Mouse (Mus musculus) lung, postnatal 10 days (tissue): ENCODE results near the gene Rims1.

Source experiments
- DNase-seq: peaks from one replicate; pipeline ENCODE4 v3.0.0; 2021

Gene Rims1

DNA sequence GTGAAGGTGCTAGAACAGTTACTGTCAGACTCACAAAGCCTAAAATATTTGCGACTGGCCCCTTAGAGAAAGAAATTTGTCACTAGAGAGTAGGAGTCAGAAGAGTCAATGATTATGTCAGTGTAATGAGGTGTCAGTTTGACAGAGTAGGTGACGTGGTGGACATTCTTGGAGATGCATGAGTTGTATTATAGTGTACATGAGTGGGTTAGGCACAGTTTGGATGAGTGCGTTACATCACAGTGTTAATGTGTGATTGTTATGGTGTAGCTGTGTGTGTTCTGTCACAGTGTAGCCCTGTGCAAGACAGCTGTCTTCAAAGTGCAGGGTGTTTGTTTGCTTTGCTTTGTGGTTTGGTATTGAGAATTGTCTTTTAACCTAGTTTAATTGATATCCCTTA lies 226.3 kb downstream of the Rims1 start:
- peak; percentile 24 for DNase-seq

DNA sequence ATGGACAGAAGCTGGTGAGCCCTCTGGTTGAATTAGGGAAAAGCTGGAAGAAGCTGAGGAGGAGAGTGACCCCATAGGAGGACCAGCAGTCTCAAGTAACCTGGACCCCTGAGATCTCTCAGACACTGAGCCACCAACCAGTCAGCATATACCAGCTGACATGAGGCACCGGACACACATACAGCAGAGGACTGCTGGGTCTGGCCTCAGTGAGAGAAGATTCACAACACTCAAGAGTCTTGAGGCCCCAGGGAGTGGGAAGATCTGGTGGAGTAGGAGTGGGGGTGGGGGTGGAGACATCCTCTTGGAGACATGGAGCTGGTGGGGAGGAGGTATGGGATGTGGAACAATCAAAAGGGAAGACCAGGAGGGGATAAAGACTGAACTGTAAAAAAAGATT lies 233.1 kb downstream of the Rims1 start:
- DNase-seq = no peak

DNA sequence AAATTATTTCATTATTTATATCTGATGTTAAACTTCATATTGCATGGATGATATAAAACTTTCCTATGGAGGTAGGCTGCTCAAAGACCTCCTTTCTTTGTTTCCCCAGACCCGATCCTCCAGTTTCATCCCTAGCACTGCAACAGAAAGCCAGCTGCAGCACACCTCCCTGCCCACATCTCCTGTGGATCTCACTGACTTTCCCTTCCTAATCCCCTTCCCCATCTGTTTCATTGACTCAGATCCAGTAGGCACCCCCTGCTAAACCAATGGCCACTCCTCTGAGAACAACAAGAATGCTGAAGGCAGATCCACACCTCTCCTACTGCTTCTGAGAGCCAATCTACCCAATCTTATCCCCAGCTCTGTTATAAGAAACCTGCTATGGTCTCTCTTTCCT lies 259.5 kb downstream of the Rims1 start:
- DNase-seq = no peak

DNA sequence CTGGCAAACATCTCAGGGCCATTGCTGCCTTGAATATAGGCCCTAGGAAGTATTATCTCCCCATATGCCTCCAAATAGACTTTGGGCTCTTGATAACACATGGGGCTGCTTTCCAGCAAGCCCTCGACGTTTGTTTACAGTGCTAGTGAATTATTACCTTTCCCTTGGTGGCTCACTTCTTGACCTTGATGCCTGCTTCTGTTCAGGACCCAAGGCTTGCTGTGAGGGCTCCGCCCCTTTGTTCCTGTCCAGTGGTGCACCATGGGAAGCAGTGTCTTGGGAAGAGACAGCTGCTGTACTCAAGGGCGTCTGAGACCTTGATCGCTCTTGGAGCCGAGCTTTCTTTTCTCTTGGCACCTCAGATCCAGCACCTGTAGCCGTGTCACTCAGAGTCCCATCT lies 267.7 kb downstream of the Rims1 start:
- DNase-seq = no peak

DNA sequence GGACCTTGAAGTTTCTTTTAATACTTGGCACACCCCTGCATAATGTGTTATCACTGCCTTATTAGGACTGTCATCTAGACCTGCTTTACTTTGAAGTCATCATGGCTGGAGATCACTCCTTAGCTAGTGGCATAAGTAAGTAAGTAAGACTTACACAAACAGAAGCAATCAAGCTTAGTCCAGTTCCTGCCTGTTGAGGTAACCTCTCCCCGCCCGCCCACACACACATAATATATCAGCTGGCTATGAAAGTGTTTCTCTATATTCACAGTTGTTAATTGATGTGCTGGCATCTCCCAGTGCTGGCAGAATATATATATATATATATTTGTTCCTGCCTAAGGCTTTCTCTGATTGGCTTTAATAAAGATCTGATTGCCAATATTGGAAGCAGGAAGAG lies 269.0 kb downstream of the Rims1 start:
- no peak for DNase-seq

DNA sequence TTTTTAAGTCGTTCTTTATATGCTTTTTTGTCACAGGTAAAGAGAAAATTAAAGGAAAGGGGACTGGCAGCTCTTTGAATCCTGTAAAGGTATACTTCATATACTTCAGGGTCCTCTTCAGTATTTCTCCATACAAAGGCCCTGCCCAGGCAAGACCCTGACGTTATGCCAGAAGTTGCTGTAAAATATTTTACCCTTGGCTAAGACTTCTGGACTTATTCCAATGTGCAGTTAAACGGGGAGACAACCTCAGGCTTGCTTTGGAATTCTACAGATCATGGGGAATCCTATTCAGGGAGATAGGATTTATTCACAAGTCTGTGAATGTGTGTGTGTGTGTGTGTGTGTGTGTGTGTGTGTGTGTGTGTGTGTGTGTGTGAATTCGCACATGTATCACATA lies 270.7 kb downstream of the Rims1 start:
- DNase-seq = no peak

DNA sequence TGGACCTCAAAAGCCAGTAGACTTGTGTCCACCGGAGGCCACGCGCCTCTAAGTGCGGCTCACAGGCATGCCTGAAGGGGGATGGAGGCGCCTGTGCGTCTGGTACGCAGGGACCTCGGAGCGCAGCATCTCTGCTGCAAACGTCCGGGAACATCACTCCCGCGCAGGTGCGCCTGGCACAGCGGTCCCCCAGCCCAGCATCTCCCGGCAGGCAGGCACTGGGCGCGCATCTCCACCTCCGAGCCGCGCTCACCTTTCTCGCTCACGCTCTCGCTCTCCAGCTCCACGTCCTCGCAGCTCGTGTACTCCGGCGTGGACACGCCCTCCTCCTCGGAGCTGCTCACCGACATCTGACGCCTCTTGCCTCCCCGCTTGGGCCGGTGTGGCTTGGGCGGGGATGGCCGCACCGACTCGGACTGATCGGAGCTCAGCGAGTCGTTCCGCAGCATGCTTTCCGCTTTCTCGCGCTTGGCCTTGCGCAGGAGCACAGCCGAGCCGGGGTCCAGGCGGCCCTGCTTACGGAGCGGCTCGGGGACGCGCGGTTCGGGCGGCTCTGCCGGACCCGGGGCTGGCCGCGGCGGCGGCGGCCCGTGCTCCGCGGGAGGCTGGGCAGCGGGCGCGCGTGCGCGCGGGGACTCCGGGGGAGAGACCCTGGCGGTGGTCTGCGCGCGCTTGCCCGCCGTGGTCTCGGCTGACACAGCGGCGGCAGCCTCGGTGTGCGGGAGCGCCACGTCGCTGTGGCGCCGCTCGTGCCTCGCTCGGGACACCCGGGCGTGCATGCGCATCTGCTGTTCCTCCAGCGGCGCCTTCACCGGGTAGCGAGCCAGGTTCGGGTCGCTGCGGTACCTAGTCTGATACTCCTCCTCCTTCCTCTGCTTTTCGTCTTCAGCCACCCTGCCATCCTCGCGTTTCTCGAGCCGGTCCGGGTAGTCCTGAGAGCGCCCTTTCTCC lies 272.4 kb downstream of the Rims1 start:
- DNase-seq = peak; percentile 8

DNA sequence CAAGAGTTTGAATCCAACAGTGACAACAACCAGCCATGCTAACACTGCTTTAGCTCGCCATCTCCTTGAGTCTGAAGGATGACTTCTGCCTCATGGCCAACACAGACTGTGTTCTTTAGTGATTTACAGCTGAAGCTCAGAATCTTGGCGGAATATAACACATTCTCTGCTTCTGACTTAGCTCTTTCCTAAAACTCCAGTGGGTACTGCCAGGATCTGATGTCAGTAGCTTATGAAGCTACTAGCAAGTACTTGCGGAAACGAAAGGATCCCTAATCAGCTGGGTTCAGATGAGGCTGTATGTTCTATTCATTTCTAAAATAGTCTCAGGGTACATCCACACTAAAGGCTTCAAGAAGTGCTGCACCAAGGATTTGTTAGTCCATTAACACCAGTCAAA lies 290.7 kb downstream of the Rims1 start:
- DNase-seq = no peak

DNA sequence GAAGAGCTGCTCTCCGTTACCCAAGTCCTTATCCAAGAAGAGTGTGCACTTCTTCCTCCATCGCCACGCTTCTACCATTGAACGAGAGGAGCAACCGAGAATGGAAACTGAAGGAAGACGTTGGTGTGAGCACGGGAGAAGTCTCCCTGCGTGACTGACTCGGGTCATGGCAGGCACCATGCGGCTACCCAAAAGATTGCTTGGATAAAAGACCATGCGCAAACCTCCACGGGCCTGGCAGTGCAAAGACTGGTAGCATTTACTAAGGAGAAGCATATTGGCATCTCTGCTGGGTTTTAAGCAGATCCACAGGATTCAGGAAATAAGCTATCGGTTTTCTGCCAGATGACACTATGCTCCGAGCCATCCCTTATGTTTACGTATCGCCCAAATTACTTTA lies 293.4 kb downstream of the Rims1 start:
- no peak for DNase-seq

DNA sequence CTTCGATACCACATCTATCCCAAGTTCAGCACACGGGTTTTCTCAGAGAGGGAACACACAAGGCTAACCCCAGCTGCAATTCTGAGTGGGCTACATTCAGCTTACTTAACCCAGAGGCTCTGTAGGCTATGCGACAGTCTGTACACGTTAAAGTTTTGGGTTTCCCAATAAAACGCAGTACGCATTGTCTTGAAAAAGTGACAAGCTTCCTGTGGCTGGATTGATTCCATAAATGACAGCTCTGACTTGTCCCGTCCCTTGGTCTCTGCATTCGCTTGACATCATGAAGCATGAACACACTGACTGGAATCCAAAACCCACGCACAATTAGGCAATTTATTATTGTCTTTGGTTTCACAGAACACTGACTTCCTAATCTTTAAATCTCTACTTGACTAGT lies 294.2 kb downstream of the Rims1 start:
- no peak for DNase-seq

DNA sequence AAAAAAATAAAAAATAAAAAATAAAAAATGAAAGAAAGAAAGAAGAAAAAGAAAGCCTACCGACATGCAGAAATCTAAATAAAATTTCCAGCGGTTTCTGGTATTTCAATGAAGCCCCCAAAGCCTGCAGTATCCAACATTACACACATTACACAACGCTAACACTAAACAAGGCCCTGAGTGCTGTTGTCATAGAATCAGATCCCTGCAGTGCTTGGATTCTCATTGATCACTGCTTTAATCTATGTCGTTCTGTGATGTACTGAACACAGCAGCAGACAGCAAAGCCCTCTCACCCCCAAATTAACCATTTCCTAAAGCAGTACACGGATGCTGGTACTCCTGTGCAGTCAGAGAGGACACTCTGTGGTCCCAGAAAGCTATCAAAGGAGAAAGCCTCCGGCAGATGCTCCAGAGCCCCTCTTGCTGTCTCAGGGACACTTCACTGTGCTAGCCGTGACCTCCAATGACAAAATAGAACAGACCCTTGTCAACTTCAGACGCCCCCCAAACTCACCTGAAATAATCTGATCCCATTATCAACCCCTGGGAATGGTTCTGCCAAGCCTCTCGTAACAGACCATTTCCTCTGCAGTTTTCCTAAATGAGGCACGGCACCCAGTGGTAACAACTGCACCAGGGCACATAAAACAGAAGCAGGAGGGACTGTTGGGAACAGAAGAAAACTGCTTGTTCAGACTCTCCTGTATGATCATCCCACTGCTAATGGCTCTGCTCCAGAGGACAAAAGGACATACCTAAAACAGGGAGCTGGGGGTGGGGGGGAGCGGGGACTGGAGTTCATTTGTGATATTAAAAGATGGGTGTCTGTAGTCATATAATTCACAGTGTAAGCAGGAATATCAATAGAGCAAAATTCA lies 296.8 kb downstream of the Rims1 start:
- DNase-seq = no peak

DNA sequence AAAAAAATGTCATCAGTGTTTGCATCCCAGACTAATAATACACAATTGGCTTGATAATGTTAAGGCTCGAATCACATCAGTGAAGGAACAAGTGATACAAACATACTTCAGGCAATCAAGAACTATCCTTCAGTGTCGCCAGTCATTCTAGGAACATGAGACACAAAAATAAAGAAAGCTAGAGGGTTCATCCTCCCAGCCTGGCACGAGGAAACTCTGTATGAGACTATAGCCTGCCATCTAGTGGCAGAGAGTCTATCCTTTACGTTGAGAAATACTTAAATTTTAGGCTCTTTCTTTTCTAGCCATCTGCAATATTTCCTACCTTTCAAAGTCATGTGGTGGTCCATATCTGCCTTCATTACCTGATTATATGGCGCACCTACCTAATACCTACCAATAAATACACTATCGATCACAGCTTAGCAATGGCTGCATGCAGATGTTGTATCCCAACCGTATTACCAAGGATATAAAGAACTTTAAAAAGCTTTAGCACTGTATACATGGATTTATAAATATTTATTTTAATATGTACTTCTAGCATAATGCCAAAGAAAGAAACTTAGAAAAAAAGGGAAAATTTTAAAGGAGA lies 318.4 kb downstream of the Rims1 start:
- peak; percentile 17 for DNase-seq

DNA sequence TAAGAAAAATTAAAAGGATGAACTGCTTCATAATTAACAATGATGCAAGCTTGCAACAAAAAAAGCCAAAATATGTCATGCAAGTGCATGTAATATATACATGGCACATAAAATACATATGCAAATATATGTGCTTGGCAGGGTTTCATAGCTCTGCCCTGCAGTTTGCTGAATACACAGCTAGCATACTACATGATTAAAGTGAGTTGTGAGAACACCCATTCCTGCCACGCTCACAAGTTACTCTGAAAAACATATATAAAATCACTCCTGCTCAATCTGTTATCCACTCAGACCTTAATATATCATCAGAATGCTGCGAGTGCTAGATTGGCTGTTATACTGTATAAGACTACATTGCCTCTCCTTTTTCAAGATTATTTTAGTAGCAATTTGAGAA lies 329.6 kb downstream of the Rims1 start:
- DNase-seq = no peak

DNA sequence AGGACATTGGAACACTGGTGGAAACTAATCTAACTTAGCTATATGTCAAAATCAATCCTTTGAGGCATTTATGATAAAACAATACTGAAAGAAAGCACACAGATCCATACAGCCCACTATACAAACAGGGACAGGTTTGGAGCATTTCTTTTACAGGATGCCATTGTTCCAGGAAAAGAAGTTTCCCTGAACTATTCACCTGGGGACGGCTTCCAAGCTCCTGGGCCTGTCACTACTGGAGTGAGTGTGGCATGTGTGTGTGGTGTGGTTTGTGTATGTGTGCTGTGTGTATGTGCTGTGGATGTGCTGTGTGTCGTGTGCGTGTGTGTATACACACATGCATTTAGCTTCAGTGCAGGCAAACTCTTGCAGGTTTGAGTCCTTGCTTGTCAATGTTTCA lies 338.8 kb downstream of the Rims1 start:
- DNase-seq = no peak

DNA sequence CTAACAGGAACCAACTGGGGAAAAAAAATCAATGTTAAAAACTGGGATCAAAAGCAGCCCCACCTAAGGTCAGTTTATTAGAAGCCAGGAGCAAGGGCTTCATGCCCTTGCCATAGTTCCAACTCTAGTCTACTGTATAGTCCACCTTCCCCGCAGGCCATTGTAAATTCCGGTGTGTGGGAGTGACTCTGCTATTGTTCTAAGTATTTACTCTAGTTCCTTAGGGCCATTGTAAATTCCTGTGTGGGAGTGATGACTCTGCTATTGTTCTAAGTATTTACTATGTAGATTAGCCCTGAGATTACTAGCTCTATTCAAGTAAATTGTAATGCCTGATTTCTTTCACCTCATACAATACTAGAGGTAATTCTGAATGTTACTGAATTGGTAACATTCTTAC lies 339.2 kb downstream of the Rims1 start:
- DNase-seq = no peak

DNA sequence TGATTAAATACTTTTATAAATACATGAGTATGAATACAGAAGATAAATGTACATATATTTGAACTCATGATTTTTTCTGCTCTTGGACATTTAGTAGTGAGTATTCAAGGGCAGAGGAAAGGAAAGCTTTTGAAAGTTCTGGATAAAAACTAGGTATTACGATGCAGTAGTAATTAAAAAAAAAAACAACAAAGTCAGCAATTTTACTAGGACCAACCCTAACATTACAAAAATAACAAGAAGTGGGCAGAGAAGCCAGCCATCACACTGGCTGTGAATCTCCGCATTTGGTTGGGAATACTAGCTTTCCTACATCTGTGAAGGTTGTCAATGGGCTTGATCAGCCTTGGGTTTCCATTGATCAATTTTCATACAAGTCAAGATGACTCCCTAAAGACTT lies 381.8 kb downstream of the Rims1 start:
- DNase-seq = no peak

DNA sequence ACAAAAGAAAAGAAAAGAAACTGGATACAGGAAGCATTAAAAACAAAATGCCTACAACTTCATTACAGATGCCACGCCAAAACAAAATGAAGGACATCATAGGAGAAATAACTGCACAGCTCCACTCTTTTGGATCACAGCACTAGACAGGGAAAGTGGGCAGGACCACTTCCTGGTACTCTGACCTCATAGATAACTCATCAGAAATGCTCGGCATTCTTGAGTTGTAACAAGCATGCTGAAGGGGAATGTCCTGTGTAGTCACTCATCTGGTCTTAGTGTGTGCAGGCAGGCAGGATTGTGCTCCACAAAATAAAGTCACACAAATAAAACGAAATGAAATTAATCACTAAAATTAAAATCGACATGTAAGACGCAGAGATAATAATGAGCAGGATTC lies 383.7 kb downstream of the Rims1 start:
- no peak for DNase-seq

DNA sequence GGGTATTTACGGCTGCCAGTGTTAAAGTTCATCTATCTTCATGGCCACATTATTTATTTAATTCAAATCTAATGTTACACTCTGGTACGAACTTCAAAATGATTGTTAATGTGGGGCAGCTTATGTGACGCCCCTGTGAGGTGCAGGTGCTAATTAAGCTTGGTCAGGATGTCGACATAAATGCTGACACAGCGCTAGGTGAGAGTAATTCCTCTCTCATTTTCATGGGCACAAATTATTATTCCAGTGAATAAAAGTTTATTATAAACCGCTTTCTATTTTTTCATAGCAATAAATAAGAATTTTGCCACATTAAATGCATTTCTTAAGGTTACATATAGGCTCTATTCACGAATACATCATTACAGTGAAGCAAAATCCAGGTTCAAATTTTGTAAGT lies 395.6 kb downstream of the Rims1 start:
- DNase-seq = no peak

DNA sequence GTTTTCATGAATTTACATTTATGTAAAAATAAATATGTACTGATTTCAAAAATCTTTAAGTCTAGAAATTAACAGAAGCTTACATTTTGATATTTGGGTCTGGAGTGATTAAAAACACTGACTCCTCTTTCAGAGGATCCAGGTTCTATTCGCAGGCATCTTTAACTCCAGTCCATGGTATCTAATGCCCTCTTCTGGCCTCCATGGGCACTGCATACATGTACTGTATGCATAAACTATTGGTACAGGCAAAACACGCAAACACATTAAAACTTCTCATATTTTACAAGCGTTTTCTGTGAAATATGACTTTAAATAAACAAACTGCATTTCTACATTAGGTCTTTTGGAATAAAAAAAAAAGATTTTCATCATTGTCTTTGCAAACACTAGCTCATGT lies 419.4 kb downstream of the Rims1 start:
- peak; percentile 13 for DNase-seq

DNA sequence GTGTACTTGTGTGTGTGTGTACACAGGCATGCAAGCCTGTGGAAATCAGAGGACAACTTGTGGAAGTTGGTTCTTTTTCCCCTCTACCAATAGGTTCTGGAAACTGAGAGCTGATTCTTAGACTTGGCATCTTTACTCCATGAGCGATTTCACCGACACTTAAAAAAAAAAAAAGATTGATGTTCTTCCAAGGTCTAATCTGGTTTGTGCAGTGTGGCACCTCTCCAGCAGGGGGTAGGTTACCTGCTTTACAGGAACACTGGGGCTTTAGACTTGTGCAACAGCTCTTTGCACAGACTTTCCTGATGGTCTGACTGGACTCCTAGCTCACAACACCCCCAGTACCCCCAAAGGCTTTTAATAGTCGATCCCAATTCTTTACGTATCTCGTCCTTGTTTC lies 428.1 kb downstream of the Rims1 start:
- DNase-seq = no peak

DNA sequence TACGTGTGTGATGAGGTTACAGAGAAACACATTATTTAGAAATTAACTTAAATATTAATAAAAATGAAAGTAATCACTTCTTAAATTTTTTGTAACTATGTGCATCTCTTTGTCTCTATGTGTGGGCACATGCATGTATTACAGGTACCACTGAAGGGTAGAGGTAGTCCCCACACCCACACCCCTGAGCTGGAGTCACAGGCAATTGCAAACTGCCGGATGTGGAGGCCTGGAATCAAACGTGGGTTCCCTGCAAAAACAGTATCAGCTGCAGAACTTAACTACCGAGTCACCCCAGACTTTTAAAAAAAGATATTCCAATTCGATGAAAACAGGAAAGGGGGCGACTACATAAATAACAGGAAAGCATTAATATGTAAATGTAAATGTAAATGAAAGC lies 428.7 kb downstream of the Rims1 start:
- no peak for DNase-seq

DNA sequence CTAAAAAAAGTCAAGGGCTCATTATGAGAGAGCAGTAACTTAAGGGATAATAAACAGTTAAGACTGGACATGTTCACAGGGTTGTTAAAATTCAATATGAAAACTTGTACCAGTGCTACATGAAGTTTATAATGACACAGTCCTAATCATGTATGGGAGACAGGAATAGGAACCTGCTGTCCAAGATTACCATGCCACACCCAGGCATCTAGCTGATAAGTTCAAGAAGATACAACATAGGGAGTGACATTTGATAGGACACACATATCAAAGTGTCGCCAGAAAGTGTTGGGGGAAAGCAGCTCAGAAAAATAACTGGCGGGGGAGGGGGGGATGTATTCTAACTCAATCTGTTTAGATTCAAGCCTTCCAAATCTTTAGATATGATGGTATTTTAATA lies 449.6 kb downstream of the Rims1 start:
- DNase-seq = no peak

DNA sequence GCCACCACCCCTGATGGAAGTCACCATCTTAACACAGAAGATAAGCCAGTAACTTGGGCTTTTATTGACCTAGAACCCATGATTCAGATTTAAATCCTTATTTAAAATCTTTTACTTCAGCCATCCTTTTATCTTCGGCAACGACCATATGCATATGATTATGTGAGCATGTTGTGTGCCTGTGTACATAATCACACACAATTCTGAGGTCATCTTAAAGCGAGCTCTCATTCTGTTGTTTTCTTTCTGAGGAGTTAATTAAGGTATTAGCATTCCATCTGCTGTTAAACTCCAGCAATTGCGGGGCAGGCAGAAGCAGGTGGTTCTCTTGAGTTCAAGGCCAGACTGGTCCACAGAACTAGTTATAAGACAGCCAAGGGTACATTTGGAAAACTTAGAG lies 452.1 kb downstream of the Rims1 start:
- DNase-seq = no peak

DNA sequence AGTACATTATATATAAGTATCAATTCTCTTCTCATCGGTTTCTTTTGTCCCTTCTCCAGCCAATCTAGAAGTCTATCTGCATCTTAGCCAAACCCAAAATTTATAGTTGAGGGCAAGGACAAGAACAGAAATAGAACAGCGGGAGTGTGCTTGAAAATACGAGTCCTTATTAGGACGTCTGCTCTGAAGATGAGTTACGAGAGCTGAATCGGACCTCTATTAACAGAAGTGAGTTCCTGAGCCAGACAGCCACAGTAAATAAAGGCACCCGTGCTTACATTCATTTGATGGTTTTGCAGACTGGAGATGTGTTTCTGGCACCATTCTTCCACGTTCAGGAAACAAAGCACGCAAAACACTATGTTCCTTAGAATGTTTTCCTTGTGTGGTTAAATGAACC lies 466.9 kb downstream of the Rims1 start:
- peak; percentile 2 for DNase-seq
